21 mouse cellular contexts compared by ENCODE assay signal in genomic region chr17:71245133-71245532, GRCm38 (mm10).
A peak's percentile ranks its signal among the peaks of the same experiment; 100 is the strongest.
DNase-seq lines count a peak whose midpoint lies in the region; ATAC-seq and TF ChIP-seq lines count a peak whose summit lies in the region.
"Had no signal": no experiment of that assay in that cellular context is flagged by ENCODE, and none has a peak within 500 bp of the region (broad histone marks: within the 10 kb centered on the region; RNA-seq: fewer than 3 reads in every experiment).

No protein-coding gene starts in this region.

- H3K9ac ChIP-seq in liver, adult 2 months (ENCODE audit: low read depth, low read length): no peak overlapping the region
- no peak overlapping the region for H3K9ac ChIP-seq in liver, embryonic 12.5 days
- H3K9ac ChIP-seq in midbrain, embryonic 11.5 days (ENCODE audit: low read length): no peak overlapping the region
- no peak overlapping the region for H3K9ac ChIP-seq in midbrain, embryonic 14.5 days (replicated peaks; ENCODE audit: low read length)

- H3K9me3 ChIP-seq in liver, embryonic 12.5 days (replicated peaks): no peaks in the 10 kb centered on the region
- H3K9me3 ChIP-seq in midbrain, embryonic 11.5 days (ENCODE audit: control insufficient read depth, low read length): no peaks in the 10 kb centered on the region
- H3K9me3 ChIP-seq in midbrain, embryonic 14.5 days (ENCODE audit: control insufficient read depth, low read length): no peaks in the 10 kb centered on the region
- H3K9me3 ChIP-seq: G1E had no signal

- H3K27ac ChIP-seq in liver, adult 2 months (replicated peaks; ENCODE audit: insufficient read depth, low read depth, low read length): no peak overlapping the region
- no peak overlapping the region for H3K27ac ChIP-seq in liver, embryonic 12.5 days
- no peak overlapping the region for H3K27ac ChIP-seq in midbrain, embryonic 11.5 days (ENCODE audit: low read depth, low read length)
- H3K27ac ChIP-seq in midbrain, embryonic 14.5 days (replicated peaks; ENCODE audit: low read depth, low read length): no peak overlapping the region

- no peak for TF ChIP-seq CTCF in liver, adult 2 months (IDR thresholded peaks at IDR 0.05; ENCODE audit: low read depth, low read length)

- H3K4me3 ChIP-seq in liver, adult 2 months (ENCODE audit: insufficient read depth, low read depth, low read length): no peak overlapping the region
- H3K4me3 ChIP-seq in liver, embryonic 12.5 days: no peak overlapping the region
- no peak overlapping the region for H3K4me3 ChIP-seq in midbrain, embryonic 11.5 days (ENCODE audit: low read depth, low read length)
- no peak overlapping the region for H3K4me3 ChIP-seq in midbrain, embryonic 14.5 days (replicated peaks; ENCODE audit: low read depth, low read length)

- H3K4me2 ChIP-seq in liver, embryonic 12.5 days: no peak overlapping the region
- no peak overlapping the region for H3K4me2 ChIP-seq in midbrain, embryonic 11.5 days
- no peak overlapping the region for H3K4me2 ChIP-seq in midbrain, embryonic 14.5 days (ENCODE audit: low read length)

- H3K36me3 ChIP-seq in liver, adult 2 months (ENCODE audit: control insufficient read depth, insufficient read depth, low read length): peaks cover 96% of the 10 kb centered on the region
- peaks cover 100% of the 10 kb centered on the region for H3K36me3 ChIP-seq in liver, embryonic 12.5 days
- H3K36me3 ChIP-seq in midbrain, embryonic 11.5 days (ENCODE audit: control insufficient read depth, insufficient read depth, low read length): peaks cover 18% of the 10 kb centered on the region
- H3K36me3 ChIP-seq in midbrain, embryonic 14.5 days (ENCODE audit: control insufficient read depth, insufficient read depth, low read length): peaks cover 87% of the 10 kb centered on the region

- intact Hi-C loops in heart, postnatal 10 days (cut with DNase I): no loop called here

- H3K4me1 ChIP-seq in liver, adult 2 months (ENCODE audit: control insufficient read depth, insufficient read depth, low read length): no peaks in the 10 kb centered on the region
- H3K4me1 ChIP-seq in liver, embryonic 12.5 days: peaks cover 9% of the 10 kb centered on the region
- H3K4me1 ChIP-seq in midbrain, embryonic 11.5 days (ENCODE audit: control insufficient read depth, insufficient read depth, low read length): no peaks in the 10 kb centered on the region
- H3K4me1 ChIP-seq in midbrain, embryonic 14.5 days (ENCODE audit: control insufficient read depth, insufficient read depth, low read length): no peaks in the 10 kb centered on the region

- no peaks in the 10 kb centered on the region for H3K79me2 ChIP-seq in liver, adult 2 months (ENCODE audit: control insufficient read depth, insufficient read depth, low read length)

- no peaks in the 10 kb centered on the region for H3K27me3 ChIP-seq in liver, adult 2 months (ENCODE audit: control insufficient read depth, insufficient read depth, low read length)
- no peaks in the 10 kb centered on the region for H3K27me3 ChIP-seq in liver, embryonic 12.5 days (replicated peaks)
- H3K27me3 ChIP-seq in midbrain, embryonic 11.5 days (ENCODE audit: control insufficient read depth, insufficient read depth, low read length): no peaks in the 10 kb centered on the region
- H3K27me3 ChIP-seq in midbrain, embryonic 14.5 days (ENCODE audit: control insufficient read depth, insufficient read depth, low read length): no peaks in the 10 kb centered on the region
- H3K27me3 ChIP-seq: CH12.LX, Patski had no signal

- ATAC-seq in liver, embryonic 12.5 days: no peak
- ATAC-seq in midbrain, embryonic 11.5 days (ENCODE audit: low FRiP score): no peak
- ATAC-seq in midbrain, embryonic 14.5 days (ENCODE audit: low FRiP score, low TSS enrichment): no peak
- ATAC-seq: activated CD4-positive, CD25-positive, alpha-beta regulatory T cell, adult 4 months; CD4-positive, CD25-positive, alpha-beta regulatory T cell, adult 4 months; Patski had no signal

- no peak for TF ChIP-seq POLR2A in liver, adult 2 months (IDR thresholded peaks at IDR 0.05; ENCODE audit: extremely low read depth, insufficient read depth, low read length)

- 97% methylated on average over 15 of the region's 15 CpGs for whole genome bisulfite sequencing in liver, adult 2 months
- WGBS in liver, embryonic 12.5 days (ENCODE audit: insufficient replicate concordance): 96% methylated on average over 15 of the region's 15 CpGs
- 97% methylated on average over 15 of the region's 15 CpGs for WGBS in midbrain, embryonic 11.5 days
- WGBS in midbrain, embryonic 14.5 days: 98% methylated on average over 15 of the region's 15 CpGs

- peak; percentile 69 for DNase-seq in heart, adult 11 months
- DNase-seq in heart, postnatal 10 days: no peak
- DNase-seq in liver, adult 2 months (ENCODE audit: extremely low read depth, low read depth, low spot score): peak; percentile 20
- peak; percentile 19 for DNase-seq in midbrain, embryonic 11.5 days (ENCODE audit: low spot score, missing footprints)
- no peak for DNase-seq in midbrain, embryonic 14.5 days
- DNase-seq: adrenal gland, adult 2 months; adrenal gland, adult 8-10 months; adrenal gland, postnatal 10 days; adrenal gland, postnatal 14 days; adrenal gland, postnatal 25 days; adrenal gland, postnatal 36 days; B cell, adult 2 months; cerebellum, adult 11 months; cerebellum, adult 11-12 months; cerebellum, adult 18-20 months had no signal

Comparison
In these comparisons a context has a peak if more than half of its experiments do, and no peak if none do; other contexts are left out.
1. DNase-seq: peak in heart, adult 11 months (single experiment), liver, adult 2 months (single experiment) and midbrain, embryonic 11.5 days (single experiment); none in heart, postnatal 10 days (0 of 2) and midbrain, embryonic 14.5 days (single experiment).